Mouse (Mus musculus) kidney, adult 8-10 months (tissue): ENCODE results near the gene Psap.
"Not testable (repeated sequence)": the region's sequence is repeated elsewhere in the genome, so short reads cannot be mapped to it uniquely, and the experiment has no call there.

ENCODE experiments used
- DNase-seq, 2 experiments: peaks; one replicate each; pipeline ENCODE4 v3.0.0; 2022

Psap gene

DNA sequence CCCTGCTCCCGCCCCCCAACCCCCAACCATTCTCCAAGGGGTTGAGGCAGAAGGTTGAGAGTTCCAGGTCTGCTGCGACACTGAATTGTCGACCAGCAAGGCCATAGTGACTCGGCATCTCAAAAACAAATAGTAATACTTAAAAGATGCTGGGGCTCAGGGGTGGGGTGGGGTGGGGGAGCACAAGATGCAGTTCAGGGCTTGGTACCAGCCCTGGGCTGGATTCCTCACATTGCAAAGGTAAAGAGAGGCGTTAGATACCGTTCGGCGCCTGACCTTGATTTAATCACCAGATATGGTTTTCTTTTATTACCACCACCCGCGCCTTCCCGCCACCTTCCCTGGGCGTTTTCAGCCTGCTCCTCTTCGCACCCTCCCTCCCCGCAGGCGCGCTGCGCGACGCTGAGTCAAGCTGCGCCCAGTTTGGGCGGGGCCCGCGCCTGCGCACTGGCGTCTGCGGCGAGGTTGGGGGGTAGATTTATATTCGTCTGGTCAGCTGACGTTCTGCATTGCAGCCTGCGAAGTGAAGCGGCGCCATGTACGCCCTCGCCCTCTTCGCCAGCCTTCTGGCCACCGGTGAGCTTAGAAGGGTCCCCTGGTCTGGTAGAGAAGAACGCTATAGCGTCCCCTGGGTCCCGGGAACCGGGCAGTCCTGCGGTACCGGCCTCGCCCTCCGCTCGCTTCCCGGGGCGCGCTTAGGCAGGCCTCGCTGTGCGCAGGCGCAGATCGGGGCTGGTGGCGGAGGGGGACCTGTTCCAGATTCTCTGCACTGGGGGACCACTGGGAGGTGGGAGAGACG is at the start of gene Psap:
TSS of gene Psap (plus strand) at position 421 of the 799 bp plus-strand sequence.
- peak; percentile 92 to 93 for DNase-seq

DNA sequence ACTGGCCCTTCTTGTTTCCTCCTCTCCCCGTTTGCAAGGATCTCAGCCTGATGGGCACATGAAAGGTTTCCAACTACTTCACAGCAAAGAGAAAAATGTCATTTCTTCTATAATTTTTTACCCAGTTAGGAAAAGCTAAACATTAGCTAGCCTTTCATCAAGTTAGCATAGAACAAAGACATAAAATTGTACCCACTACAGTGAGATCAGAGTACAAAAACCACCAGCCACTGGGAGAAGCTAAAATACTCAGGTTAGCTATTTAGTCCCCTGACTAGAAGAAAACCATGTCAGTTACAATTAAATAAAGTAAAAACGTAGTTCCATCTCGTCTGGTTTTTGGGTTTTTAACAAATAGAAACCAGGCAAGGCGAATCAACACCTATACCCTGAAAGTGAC is 49.8 kb upstream of the Psap start:
- DNase-seq = peak; percentile 34 to 69

DNA sequence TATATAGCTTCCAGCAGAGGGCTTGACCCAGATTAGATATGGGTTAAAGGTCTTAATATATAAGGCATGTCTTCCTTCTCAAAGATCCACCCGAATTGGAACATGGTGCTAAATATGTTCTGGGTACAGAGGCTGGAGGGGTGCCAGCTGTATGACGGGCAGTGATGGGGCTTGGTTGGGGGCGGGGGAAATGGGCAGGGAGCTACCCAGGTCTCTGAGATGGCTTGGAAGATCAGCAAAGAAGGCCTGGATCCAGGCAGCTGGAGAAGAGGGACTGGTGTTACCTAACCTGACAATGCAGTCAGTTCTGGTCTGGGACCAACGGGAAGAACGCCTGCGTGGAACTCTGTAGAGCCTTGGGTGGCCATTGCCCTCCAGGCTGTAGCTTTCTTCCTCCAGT is 48.3 kb upstream of the Psap start:
- no peak for DNase-seq

DNA sequence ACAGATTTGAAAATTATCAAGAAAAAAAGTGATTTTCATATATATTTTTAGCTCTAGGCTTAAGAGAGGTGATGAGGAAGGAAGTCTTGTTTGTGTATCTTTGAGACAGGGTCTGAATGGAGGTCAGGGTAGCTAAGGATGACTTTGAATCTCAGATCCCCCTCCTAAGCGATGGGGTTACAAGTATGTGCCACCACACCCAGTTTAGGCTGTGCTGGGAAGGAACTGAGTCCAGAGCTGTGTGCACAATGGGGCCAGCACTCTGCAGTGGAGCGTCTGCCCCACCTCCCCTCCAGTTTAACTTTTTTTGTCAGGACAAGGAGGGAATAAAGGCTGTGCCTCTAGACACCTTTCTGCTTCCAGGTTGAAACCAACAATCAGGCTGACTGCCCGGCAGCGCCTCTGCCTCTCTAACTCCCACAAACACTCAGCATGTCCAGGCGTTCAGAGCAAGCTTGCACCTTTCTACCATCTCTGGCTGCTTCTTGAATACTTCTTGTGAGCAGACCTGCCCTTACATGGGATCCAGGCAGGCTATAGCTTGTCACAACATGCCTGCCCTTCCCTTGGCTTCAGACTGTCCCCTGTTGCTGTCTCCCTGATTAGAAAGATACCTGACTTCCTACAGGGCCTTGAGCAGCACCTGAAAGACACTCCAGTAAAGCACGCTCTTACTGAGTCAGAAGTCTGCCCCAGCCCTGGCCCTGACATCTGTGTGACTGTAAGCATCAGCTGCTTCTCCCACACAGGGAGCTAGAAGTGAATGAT is 46.9 kb upstream of the Psap start:
- no peak for DNase-seq

DNA sequence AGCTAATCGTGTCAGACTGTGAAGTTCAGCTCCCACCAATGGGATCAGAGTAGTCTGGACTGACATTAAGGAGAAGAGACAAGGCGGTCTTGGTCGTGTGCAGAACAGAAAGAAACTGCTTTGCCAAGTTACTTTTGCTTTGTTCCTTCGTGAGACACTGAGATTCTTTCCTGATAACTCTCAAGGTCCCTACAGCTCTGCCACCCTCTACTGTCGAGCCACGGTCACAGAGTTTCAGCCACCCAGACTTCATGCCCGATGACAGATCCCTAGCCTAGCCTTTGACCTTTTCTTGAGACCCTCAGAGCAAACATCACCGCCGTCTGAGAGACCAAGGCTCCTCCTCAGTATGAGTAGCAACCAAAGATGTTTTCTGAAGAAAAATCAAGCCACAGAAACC is 43.4 kb upstream of the Psap start:
- DNase-seq = no peak

DNA sequence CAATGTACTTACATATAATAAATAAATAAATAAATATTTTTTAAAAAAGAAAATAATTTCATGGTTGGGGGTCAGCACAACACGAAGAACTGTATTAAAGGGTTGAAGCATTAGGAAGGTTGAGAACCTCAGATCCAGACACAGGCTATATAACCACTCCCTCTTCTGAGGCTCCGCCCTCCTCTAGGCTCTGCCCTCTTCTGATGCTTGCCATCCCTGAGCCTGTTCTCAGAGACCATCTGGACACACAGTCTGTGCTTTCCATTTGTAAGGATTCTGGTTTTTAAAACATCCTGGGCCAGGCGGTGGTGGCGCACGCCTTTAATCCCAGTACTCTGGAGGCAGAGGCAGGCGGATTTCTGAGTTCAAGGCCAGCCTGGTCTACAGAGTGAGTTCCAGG is 41.6 kb upstream of the Psap start:
- not testable (repeated sequence) for DNase-seq

DNA sequence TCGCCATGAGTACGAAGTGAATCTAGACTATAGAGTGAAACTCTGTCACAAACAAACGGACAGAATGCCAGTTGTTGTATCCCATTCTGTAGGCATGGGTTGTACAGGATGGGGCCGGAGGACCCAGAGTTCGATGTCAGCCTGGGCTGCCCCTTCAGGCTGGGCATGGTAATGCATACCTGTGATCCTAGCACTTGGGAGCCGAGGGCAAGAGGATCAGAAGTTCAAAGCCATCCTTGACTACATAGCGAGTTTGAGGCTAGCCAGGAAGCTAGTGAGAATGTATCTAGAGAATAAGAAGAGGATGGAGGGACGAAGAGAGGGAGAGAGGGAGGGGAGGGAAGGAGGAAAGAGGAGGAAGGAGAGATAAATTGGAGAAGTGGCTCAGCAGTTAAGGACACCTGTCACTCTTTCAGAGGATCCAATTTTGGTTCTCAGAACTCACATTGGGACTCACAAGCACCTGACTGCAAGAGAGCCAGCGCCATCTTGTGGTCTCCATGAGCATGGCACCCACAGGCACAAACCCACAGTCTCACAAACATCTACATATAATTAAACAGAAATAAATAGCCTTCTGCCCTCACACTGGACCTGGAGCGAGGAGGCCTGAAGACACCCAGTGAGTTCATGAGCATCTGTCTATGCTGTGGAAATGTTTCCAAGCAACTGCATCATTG is 39.8 kb upstream of the Psap start:
- peak in 1 of 2 experiments; percentile 76 for DNase-seq

DNA sequence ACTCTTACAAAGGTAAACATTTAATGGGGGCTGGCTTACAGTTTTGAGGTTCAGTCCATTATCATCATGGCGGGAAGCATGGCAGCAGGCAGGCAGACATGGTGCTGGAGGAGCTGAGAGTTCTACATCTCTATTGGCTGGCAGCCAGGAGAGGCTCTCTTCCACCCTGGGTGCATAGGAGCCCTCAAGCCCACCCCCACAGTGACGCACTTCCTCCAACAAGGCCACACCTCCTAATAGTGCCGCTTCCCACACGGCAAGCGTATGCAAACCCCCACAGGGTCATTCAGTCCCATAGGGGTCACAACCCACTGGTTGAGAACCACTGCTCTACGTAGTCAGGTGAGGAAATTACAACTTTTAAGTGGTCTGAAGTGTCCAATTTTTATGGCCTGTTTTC is 37.0 kb upstream of the Psap start:
- DNase-seq = no peak

DNA sequence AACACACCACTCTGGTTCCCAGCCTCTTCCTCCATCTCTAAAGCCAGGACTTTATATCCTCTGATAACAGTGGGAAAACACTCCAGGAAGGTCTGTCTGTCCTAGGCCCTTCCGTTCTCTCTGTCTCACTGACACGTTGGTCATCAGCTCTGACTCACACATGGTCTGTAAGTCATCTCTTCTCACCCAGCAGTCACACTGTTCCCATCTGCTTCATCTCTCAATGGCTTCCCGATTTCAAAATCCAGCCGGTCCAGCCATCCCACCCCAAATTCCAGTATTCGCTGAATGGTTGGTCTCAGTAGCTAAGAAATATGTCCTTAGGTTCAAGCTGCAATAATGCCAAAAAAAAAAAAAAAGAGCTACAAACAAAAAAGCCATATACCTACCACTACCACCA is 33.5 kb upstream of the Psap start:
- no peak for DNase-seq

DNA sequence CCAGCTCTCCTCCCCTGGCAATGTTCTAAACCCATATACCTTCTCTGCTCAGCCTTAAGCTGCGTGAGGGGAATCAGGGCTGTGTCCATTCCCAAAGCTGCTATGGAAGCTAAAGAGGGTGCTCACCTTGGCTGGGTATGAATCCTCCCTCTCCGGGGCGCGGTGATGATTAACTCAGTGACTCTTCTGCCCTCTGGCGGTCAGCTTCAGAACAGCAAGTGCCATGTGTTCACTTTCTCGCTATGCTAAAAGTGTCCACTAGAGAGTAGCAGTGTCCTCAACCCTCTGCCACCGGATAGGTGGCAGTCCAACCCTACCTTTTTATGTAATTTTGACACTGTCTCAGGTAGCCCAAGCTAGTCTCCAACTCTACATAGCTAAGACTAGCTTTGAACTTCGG is 32.4 kb upstream of the Psap start:
- peak; percentile 89 to 96 for DNase-seq

DNA sequence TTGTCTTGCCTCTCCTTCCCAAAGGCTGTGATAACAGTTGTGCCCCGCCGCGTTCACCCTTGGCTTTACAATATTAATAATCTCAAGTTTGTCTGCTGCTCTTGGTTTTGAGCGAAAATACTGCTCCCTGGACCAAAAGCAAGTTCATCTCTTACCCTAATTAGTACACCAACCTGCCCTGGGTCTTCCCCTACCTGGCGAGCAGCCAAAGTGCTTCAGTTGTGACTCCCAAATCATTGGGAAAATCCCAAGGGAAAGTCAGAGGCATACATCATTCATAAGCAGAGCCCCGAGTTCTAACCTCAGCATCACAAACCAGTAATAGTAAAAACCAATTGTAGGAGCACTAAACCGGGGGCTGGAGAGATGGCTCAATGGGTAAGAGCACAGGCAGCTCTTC is 31.8 kb upstream of the Psap start:
- no peak for DNase-seq

DNA sequence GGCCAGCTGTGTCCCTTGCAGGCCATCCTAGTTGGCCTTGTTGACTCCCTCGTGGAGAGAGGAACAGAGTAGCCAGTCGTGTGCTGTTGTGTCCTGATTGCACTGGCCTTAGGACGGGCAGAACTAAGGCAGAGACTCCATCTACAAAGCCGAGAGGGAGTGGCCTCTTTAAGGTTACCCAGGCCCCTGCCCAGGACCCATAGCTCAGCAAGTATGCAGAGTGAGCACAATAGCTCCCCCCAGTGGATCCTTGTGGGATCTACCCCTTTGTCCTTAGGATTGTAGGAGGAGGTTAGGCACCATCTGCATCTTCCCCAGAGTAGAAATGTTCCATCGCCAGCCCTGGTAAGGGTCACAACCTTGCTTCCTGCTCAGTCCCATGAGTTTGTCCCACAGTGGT is 30.9 kb upstream of the Psap start:
- peak in 1 of 2 experiments; percentile 69 for DNase-seq

DNA sequence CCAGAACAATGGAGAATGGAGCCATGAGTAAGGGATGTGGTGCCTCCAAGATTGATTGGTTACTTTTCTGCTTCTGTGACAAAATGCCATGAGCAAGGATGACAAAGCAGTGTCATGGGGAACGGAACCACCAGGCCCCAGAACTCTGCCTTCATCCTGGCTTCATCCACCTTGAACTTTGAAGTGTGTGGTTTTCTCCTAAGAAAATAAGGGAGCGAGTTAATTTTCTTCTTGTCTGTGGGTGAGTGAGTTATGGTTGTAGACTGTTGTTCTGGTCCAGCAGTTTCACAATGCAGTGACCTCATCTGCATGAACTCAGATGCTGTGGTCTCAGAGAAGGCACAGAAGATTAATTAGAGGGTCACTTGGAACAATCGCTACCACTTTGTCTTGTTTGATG is 29.1 kb upstream of the Psap start:
- DNase-seq = peak; percentile 48 to 66

DNA sequence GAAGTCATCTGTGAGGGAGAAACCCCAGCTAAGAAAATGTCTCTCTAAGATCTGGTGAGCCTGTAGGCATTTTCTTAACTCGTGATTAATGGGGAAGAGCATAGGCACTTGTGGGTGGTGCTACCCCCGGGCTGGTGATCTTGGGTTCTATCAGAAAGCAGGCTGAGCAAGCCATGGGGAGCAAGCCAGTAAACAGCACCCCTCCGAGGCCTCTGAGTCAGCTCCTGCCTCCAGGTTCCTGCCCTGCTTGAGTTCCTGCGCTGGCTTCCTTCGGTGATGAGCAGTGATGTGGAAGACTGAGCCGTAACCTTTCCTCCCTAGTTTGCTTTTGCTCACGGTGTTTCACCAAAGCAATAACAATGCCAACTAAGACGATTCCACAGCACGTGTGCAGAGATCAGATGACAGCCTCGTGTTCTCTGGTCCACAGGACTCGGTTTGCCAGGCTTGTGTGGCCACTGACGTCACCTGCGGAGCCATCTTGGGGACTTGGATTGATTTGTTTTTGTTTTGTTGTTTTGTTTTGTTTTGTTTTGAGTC is 26.9 kb upstream of the Psap start:
- peak; percentile 71 to 82 for DNase-seq

DNA sequence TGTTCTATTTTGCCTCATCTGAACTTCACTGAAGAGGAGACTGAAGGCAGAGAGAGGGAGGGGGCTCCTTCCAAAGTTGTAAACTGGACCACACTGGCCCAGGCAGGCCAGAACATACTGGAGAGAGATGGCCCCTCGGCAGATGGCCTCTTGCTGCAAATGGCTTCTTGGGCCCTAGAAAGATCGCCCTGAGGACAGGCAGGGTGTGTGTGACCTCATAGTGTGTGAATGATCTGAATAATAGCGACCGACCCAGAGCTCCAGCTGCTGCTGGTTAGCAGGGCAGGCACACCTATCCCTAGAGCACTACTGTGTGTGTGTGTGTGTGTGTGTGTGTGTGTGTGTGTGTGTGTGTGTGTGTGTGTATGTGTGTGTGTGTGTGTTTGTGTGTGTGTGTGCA is 25.2 kb upstream of the Psap start:
- no peak for DNase-seq

DNA sequence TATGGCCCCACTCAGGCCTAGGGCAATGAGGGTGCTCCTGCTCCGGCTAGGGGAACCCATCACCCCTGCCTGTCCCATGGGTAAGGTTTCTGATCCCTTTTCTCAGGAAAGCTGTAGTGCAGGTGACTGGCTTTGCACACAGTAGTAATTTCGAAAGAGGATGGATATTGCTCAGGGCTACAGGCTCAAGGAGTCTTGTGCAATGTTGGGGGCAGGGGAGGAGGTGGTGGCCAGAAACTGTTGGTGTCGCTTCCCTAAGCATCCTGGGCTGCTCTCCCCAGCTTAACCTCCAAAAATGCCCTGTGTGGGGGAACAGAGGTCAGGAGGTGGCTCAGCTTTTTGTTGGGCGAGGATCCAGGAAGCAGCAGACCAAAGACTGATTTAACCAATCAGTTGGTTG is 24.8 kb upstream of the Psap start:
- peak in 1 of 2 experiments; percentile 60 for DNase-seq

DNA sequence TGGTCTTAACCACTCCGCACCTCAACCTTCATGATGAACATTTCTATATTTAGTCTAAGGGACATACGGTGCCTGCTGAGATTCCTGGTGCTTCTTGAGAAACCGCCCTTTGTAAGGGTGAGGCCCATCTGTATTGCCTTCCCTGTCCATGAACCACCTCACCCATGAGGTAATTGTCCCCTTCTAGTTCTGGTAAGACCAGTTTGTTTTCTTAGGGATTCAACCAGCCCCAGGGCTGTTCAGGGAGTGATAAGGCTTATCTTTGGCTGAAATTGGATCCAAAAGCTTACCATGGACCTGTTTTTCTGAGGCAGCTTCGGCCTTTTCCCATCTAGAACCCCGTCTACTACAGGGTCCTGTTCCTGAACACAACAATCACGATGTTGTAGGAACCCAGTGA is 21.3 kb upstream of the Psap start:
- no peak for DNase-seq

DNA sequence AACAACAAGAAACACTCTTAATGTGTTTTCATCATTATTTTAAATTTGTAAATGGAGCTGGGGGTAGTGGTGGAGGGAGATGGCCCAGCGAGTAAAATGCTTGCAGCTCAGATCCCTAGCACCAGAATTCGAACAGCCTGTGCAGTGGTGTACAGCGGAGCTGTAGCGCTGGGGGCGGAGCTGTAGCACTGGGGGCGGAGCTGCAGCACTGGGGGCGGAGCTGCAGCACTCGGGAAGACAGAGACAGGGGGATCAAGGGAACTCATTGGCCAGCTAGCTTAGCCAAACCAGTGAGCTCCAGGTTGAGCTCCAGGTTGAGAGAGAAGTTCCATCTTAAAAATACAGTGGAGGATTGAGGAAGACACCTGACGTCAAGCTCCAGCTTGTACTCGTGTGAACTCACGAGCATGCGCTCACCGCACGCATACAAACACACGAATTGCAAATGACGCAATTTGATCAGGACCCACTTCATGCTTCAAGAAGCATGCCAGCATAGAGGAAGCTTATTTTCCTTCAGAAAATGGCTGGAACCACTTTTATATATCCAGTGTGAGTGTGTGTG is 20.1 kb upstream of the Psap start:
- no peak for DNase-seq

DNA sequence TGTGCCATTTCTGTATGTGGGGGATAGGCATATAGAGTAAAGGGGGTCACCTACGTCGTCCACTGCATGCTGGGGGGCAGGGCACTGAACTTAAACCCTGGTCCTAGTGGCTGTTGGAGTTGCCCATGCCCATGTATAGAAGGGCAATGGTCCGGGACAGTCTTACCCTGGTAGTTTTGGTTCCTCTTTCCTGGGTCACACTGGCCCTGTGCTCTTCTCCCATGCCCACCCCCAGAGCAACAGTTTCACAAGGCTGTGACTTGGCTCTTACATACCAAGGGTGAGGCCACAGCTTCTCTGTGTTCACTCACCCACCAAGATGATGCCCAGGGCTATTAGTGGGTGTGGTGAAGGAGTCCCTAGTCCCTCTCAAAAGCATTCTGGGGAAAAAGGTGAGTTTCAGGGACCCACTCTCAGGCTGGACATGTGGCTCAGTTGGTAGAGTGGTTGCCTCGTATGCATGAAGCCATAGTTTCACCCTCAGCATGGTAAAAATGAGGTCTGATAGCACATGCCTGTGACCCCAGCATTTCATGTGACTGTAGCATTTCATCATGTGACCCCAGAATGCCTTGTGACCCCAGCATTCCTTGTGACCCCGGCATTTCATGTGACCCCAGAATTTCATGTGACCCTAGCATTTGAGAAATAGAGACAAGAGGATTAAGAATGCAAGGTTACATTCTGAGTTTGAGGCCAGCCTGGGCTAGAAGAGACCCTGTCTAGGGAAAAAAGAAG is 16.7 kb upstream of the Psap start:
- DNase-seq = no peak

DNA sequence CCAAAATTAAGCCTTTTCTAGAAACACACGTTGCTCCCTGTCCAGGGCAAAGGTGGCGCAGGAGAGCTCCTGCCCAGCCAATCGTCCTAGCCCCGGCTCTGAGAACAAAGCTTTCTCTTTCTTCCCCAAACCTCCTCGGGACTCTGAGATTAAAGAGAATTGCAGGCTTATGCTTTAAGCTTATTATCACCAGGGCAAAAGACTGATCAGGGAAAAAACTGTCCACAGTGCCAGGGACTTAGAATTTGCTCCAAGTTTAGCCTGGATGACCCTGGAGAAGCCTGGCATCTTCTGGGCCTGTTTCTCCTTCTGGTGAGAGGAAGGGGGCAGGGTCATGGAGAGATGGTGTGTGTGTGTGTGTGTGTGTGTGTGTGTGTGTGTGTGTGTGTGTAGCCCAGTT is 15.9 kb upstream of the Psap start:
- no peak for DNase-seq

DNA sequence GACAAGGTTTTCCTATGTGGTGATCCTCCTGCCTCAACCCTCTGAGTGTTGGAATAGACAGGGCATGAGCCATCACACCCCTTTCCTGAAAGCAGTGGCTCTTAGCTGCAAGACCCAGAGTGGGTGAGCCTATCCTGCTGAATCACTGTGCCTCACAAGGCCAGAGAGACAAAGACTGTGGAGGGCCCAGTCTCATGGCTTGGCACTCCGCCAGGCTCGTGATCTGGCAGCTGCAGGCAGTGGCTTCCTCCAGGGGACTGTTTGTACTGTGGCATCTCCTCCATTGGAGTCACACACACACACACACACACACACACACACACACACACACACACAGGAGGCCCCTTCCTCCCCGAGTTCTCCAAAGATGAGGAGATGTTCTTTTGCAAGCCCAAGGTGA is 15.0 kb upstream of the Psap start:
- peak; percentile 88 to 90 for DNase-seq

DNA sequence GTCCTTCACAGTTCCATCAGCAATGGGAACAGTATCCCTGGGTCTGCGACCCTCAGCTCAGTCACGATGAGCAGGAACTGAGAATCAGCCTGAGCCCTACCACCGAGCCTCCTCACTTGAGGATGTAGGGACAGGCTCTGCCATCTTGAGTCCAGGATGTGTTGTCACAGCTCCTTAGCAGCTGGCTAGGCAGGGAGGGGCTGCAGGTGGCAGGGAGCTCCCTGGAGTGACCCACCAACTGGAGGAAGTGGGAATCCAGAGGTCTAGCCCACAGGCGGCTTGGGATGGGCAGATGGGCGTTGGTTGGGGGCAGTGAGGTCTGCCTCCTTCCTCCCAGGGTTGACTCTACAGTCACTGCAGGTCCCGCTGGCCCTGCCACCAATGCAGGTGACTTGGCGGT is 14.1 kb upstream of the Psap start:
- no peak for DNase-seq
